Mouse (Mus musculus) testis, adult 2 months (tissue): ENCODE measurements around the gene Jag2.

Source experiments
- CTCF ChIP-seq: fragments of 200-500 bp; IDR thresholded peaks from 2 replicates; pipeline ENCODE4 v1.5.1; 2012; ENCODE audit warnings: low read depth, mild to moderate bottlenecking, inconsistent platforms, low read length, moderate library complexity; ENCODE audit not compliant: control insufficient read depth, insufficient read depth, insufficient replicate concordance
- POLR2A ChIP-seq: fragments of 200-500 bp; IDR thresholded peaks from 2 replicates; pipeline ENCODE4 v1.6.1; 2012; ENCODE audit warnings: low read depth, mild to moderate bottlenecking, inconsistent platforms, low read length, moderate library complexity; ENCODE audit not compliant: control insufficient read depth

- TF ChIP-seq POLR2A: no peak; the same call in 1 of the 2 replicates
- TF ChIP-seq CTCF: no peak
Measured at GRCm38 (mm10) chr12:112941776-112942713, 12.5 kb upstream of the Jag2 start, which contains the start of gene Nudt14.
